In the genomic region with DNA sequence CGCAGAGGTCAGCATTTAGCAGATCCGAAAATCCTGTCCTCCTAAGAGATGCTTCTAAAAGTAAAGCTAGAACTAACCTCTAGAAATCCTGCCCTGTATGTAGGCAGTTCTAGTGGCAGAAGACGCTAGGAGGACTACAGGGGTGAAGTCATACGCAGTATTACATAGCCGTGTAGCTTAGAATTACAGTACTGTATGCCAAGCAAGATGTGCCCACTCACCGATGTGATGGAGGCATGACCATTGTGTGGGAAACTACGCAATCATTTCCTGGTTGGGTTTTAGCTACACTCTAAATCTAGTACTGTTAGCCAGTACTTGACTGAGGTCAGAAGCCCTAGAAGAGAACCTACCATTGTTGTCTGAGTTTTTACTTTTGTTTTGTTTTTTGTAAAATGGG, we compare ENCODE assay signal across 16 mouse cellular contexts.
"Had no signal": no experiment of that assay in that cellular context is flagged by ENCODE, and none has a peak within 500 bp of the region (broad histone marks: within the 10 kb centered on the region; RNA-seq: fewer than 3 reads in every experiment).

No protein-coding gene starts in this region.

- H3K9me3 ChIP-seq: liver, embryonic 15.5 days; neural tube, embryonic 13.5 days had no signal

- H3K4me3 ChIP-seq: limb, embryonic 13.5 days; liver, embryonic 15.5 days; neural tube, embryonic 13.5 days had no signal

- H3K36me3 ChIP-seq: limb, embryonic 13.5 days; liver, embryonic 15.5 days; neural tube, embryonic 13.5 days had no signal

- H3K27me3 ChIP-seq: limb, embryonic 13.5 days; liver, embryonic 15.5 days; neural tube, embryonic 13.5 days had no signal

- H3K4me2 ChIP-seq: limb, embryonic 13.5 days; liver, embryonic 15.5 days; lung, embryonic 14.5 days; neural tube, embryonic 13.5 days had no signal

- H3K9ac ChIP-seq: limb, embryonic 13.5 days; liver, embryonic 15.5 days; lung, embryonic 14.5 days; neural tube, embryonic 13.5 days had no signal

- H3K27ac ChIP-seq: limb, embryonic 13.5 days; liver, embryonic 15.5 days; neural tube, embryonic 13.5 days had no signal

- DNase-seq: kidney, adult 11 months; kidney, adult 9 months; kidney, postnatal 10 days; layer of hippocampus, postnatal 36 days; left cerebral cortex, postnatal 4 days; lung, embryonic 14.5 days; lung, postnatal 10 days; lung, postnatal 4 days; midbrain, embryonic 14.5 days; right cerebral cortex, adult 18-20 months; right cerebral cortex, postnatal 25 days; thymus, adult 18-20 months; thymus, postnatal 14 days had no signal

- H3K4me1 ChIP-seq: limb, embryonic 13.5 days; liver, embryonic 15.5 days; neural tube, embryonic 13.5 days had no signal
